Mouse (Mus musculus) left cerebral cortex, postnatal 10 days (tissue): ENCODE data around the gene Pnpla6. TPM values are rescaled to one million over a fixed set of nuclear protein-coding genes. Genes with fewer than 3 reads are reported as not detected.

Source experiments
- DNase-seq, 2 experiments: peaks; one replicate each; pipeline ENCODE4 v3.0.0; 2021 to 2022; ENCODE audit warnings: low spot score in 2 of 2, mixed read lengths in 1 of 2; ENCODE audit errors: extremely low spot score in 1 of 2
- intact Hi-C: fragments of 180-260 bp; cut with DNase I; formaldehyde crosslinking; loops from one replicate; pipeline ENCODE4 v1.15.1; 2025
- total RNA-seq, 2 experiments: library from RNA; stranded (reverse); gene quantifications; 2 replicates each; pipeline ENCODE4 v1.2.3; 2021

Gene Pnpla6
- total RNA-seq: 10 to 100 TPM; 73.7 to 79.2 TPM

DNA sequence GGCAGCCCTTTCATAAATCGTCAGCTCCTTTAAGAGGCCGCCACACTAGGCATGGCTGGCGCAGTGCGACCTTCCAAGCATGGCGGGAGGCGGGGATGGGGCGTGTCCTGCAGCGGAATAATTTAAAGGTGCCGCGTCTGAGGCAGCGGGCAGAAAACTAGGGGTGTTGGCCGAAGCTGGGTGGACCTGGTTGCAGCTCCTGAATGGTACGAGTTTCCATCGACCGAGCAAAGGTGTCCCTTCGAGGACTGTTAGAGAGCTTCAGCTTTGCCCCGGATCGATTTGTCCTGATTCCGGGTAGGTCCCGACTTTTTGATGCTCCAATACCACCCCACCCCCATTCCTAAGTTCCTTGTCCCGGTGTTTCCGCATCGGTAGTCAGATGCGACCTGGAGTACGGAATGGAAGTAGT lies at the start of gene Pnpla6:
Gene Pnpla6, plus strand, starts transcription at position 125 of the 412 bp plus-strand sequence.
- intact Hi-C loops: no loop called here
- DNase-seq: peak; percentile 86 to 94

DNA sequence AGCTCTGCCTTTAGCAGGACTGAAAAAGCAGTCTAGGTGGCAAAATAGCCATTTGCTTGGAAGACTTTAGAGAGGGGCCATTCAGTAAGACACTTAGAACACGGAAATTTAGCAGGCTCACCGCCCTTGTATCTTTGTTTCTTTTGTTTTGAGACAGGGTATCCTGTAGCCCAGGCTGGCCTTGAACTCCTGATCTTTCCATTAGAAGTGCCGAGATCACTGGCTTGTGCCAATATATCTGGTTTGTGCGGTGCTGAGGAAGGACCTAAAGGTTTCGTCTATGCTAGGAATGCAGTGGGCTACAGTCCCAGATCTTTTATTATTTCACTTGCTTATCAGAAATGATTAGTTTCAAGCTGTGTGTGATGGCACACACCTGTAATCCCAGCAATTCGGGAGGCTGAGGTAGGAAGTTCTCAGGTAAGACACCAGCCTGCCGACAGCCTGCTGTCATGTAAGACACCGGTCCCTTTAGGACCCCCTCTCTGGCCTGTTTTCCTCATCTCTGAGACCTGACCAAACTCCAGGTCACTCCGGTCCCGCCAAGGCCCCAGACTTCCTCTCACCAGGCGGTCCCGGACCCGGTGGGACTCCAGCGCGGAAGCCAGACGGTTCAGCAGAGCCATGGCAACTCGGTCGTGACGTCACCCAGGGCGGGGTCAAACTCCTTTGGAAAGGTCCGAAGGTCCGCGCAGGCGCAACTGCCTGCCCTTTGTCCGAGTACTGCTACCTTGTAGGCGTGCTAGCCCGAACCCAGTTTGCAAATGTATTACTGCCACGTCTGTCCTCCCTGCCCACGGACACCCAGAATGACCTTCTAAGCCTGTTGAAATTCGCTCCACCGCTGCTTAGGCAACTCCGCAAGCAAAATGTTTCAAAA lies 47.9 kb upstream of the Pnpla6 start, which contains the start of gene Pex11g:
Gene Pex11g, minus strand, starts transcription at position 675 of the 880 bp plus-strand sequence.
- DNase-seq: peak; percentile 85 to 99
- intact Hi-C loops: no loop called here

DNA sequence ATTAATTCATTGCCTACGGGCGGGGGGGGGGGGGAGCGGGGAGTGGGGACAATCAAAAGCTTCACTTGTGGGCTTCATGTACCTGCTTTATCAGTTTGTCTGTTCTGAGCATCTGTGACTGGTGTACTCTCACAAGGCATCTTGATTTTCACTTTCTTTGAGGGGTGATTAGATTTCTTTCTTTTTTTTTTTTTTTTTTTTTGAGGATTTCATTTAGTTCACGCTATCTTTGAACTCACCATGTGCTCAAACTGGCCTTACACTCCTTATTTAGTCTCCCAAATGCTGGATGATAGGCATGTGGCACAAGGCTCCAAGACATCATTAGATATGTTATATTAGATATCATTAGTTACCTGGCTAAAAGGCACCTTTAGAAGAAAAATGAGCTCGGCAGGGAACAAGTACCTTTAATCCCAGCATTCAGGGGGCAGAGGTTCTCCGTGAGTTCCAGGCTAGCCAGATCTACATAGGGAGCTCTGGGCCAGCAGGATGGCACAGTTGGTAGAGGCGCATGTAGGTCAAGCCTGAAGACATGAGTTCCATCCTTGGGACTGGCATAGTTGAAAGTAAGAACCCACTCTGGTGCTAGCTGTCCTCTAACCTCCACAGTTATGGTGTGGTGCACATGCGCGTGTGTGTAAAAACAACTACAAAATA lies 47.2 kb upstream of the Pnpla6 start:
- intact Hi-C loops: no loop called here
- no peak for DNase-seq

DNA sequence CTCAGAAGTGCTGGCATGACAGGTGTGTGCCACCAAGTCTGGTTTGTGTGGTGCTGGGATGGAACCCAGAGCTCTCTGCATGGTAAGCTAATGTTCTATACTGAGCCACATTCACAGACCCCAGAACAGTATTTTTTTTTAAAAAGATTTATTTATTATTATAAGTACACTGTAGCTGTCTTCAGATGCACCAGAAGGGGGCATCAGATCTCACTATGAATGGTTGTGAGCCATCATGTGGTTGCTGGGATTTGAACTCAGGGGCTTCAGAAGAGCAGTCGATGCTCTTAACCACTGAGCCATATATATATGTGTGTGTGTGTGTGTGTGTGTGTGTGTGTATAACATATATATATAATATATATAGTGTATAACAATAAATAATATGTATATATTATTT lies 46.3 kb upstream of the Pnpla6 start:
- no peak for DNase-seq
- intact Hi-C loops: no loop called here

DNA sequence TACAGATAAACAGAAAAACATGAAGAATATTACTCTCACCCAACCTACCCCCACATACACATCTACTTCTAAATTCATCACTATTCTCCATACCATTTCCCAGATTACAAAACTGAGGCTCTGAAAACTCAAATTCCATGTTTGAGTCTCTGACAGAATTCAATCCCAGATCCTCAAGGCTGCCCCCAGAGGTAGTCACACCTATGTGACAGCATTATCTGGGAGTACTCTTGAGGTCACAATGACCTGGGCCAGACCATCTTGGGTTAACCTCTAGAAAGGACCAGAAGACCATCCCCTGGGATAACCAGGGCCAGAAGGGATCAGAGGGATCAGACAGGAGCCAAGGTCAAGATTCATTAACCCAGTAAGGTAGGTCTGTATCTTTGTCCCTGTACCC lies 44.6 kb upstream of the Pnpla6 start, which contains the start of gene Tex45:
Gene Tex45, plus strand, starts transcription at position 301 of the 400 bp plus-strand sequence.
- intact Hi-C loops: no loop called here
- no peak for DNase-seq

DNA sequence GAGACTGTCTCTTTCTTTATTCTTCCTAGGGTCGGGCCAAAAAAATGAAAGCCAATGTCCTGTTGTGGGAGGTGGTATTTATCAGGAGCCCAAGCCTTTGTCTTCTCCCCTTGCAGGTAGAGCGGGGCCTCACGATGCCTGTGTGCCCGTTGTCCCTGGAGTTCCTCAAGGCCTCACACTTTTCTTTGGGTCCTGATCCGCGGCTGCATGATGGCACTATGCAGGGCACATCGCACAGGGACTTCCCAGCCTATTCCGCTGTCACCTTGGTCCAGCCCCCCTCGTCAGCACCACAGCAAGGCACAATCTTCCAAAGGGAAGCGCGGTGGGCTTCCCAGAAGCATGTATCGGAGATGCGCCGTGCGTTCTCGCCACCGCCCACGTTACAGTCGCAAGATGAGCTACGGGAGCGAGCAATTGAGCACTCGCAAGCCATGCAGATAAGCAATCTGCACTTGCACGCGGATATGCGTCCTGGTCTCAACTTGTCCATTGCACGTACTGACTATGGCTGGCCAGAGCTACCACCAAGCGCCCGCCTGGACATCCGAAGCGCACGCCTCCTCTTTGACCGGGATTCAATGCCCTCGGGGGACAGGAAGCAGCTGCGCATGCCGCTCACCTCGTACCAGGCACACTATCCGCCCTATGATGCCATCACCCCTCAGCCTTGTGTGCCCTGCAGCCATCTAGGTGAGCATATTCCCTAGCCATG lies 39.3 kb upstream of the Pnpla6 start:
- intact Hi-C loops: no loop called here
- no peak for DNase-seq

DNA sequence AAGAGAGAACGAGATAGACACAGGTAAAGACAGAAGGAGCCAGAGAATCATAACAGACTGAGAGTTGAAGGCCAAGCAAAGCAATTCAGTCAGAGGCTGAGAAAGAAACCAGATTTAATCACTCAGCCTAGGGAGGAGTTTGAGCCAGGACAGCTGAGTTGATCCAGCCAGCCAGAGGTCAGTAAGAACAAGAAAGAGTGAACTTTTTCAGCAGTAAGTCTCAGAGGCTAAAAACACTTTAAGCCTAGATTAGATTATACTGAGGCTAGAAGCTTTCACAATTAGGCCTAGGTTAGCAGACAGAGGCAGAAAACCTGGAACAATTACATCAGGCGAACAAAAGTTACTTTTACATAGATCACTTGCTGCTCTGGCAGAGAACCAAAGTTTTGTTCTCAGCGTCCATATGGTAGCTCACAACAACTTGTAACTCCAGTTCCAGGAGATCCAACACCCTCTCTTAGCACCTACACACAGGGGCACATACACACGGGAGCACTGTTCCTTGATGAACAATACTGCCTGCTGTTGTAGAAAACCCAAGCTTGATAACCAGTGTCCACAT lies 34.9 kb upstream of the Pnpla6 start:
- DNase-seq: no peak
- intact Hi-C loops: no loop called here

DNA sequence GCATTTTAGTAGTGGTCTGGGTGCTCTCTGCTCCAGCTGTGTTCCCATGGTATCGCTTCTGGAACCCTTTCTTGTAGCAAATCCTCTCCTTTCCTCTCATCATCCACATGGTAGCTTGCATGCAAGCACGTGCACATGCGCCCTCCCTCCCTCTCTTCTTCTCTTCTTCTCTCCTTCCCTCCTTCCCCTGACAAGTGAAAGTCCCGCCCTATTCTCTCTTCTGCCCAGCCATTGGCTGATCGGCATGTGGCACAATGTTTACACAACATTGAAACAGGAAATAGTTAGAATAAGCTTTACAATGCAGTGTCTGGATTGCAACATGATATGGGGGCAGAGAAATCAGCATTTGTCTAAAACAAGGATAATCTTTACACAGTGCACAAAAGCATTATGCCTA lies 33.6 kb upstream of the Pnpla6 start:
- intact Hi-C loops: no loop called here
- no peak for DNase-seq

DNA sequence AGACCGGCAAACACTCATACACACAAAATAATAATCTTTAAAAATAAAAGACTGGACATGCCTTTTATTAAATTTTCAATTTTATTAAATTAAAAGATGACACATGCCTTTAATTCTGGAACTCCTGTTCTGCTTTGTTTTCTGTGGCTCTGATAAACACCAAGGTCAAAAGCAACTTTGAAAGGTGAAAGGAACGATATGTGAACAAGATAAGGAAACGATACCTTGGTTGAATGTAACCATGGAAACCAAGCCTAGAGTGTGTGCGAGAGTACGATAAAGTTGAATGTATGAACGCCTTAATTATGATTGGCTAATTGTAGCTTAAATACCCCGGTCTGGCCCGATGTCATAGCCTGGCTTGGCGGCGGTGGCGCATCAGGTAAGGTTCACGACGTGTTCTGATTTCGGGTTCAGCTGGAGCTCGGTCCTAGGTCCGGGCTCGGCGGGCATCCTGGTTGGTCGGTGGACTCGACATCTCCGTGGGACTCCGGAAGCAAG lies 32.9 kb upstream of the Pnpla6 start:
- intact Hi-C loops: no loop called here
- no peak for DNase-seq

DNA sequence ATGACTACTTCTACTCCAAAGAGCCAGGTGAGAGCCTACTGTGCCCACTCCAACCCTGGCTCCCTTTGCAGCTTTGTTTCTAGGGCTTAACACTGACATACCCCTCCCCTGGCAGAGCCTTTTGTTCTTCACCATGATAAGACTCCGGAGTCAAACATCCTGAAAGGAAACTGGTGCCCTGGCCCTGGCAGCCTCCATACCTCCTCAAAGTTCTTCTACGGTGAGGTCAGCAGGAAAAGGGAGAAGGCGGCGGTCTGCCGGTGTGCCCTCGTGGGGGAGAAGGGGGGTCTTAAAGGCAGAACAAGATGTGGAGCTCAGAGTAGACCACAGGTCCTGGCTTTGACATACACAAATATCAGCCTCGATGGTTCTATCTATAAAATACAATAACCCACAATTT lies 31.6 kb upstream of the Pnpla6 start:
- no peak for DNase-seq

DNA sequence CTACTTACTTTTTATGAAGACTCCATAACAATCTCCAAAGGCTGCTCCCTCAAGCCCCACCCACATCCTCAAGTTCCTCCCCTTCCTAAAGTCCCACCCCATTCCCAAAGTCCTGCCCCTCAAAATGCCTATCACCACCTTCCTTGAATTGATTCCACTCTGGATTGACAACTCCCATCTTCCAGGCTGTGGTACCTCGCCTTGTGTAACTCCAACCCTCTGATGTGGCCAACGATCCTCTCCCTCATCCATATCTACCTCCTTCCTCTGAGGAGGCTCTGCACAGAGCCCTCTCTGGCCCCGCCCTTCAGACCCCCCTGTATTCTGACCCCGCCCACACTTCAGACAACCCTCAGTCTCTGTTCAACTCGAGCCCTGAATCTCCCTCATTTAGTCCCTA lies 30.0 kb upstream of the Pnpla6 start:
- intact Hi-C loops: no loop called here
- no peak for DNase-seq

More for the DNA sequence above, 31.6 kb upstream of the Pnpla6 start:
- intact Hi-C loops: no loop called here

DNA sequence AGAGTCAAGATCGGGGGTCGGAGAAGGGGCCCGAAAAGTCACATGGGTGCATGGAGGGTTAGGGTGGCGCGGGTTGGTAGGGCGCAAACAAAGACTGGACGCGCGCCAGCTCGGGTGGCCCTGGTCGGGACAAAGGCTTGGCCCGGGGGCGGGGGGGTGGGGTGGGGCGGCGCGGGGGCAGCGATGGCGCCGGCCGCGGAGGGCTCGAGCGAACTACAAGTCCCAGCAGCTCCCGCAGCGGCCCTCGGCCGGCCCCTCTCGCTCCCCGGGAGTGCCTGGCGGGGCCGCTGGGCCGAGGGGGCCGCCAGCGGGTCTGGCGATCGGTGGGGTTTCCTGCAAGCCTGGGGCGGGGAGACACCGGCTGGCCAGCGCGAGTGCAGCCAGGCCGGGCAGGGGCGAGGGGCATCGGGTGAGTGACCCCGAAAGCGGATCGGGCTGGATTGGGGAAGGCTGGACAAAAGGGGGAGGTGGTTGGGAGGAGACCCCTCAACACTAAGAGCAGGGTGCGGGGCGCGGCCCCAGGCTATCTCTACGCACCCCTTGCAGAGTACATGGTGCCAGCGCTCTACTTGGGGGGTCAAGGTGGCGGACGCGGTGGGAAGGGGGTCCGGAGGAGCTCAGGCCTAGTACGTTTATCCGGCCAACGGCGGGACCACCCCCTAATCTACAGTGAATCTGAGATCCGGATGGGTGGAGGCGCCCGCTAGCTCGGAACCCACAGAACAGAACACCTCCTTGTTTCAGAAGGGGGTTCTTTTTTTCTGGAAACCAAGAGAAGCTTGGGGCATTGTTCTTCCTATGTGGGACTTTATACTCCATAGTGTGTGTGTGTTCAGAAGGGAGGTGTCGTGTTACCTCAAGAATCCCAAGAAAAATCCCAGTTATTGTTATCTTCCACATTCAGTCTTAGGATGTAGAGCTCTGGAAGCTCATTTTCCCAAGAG lies 22.0 kb upstream of the Pnpla6 start, which contains the start of gene Zfp358:
Gene Zfp358, plus strand, starts transcription at position 238 of the 944 bp plus-strand sequence.
- intact Hi-C loops: no loop called here

DNA sequence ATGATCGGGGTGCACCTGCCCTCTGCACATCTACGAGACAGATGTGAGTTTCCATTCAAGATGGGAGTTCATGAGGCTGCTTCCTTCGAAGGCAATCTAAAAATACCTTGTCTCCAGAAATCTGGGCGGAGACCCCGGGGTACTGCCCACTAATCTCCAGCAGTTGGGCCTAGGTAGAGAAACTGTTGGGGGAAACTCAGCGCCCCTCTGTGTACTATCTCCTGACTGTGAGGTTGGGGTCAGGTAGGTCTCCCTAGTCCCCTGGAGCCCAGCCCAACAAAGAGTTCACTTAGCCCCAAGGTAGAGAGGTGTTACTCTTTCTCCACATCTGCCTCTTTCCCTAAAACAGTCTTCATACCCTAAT lies 21.4 kb upstream of the Pnpla6 start:
- DNase-seq: no peak
- intact Hi-C loops: no loop called here

More for the DNA sequence above, 22.0 kb upstream of the Pnpla6 start, which contains the start of gene Zfp358:
- DNase-seq: peak; percentile 48 to 93

DNA sequence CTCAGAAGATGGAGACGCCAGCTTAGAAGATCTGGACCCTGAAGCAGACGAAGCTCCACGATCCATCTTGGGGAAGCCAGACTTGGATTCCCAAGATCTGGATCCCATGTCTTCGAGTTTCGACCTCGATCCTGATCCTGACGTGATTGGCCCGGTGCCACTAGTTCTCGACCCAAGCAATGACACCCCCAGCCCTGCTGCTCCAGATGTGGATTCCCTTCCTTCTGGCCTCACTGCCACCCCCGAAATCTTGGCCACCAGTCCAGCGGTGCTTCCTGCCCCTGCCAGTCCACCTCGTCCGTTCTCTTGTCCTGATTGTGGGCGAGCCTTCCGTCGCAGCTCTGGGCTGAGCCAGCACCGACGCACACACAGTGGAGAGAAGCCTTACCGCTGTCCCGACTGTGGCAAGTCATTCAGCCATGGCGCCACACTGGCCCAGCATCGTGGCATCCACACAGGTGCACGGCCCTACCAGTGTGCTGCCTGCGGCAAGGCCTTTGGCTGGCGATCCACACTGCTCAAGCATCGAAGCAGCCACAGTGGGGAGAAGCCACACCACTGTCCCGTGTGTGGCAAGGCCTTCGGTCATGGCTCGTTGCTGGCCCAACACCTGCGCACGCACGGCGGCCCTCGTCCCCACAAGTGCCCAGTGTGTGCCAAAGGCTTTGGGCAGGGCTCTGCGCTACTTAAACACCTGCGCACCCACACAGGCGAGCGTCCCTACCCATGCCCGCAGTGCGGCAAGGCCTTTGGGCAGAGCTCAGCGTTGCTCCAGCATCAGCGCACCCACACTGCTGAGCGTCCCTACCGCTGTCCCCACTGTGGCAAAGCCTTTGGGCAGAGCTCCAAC lies 19.4 kb upstream of the Pnpla6 start:
- intact Hi-C loops: no loop called here

DNA sequence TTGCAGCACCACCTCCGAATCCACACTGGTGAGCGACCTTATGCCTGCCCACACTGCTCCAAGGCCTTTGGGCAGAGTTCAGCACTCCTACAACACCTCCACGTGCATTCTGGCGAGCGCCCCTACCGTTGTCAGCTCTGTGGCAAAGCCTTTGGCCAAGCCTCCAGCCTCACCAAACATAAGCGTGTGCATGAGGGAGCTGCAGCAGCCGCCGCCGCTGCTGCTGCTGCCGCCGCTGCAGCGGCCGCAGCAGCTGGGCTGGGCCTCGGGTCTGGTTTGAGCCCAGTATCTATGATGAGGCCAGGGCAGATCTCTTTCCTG lies 18.8 kb upstream of the Pnpla6 start:
- no peak for DNase-seq
- intact Hi-C loops: no loop called here

More for the DNA sequence above, 19.4 kb upstream of the Pnpla6 start:
- peak in 1 of 2 experiments; percentile 55 for DNase-seq

DNA sequence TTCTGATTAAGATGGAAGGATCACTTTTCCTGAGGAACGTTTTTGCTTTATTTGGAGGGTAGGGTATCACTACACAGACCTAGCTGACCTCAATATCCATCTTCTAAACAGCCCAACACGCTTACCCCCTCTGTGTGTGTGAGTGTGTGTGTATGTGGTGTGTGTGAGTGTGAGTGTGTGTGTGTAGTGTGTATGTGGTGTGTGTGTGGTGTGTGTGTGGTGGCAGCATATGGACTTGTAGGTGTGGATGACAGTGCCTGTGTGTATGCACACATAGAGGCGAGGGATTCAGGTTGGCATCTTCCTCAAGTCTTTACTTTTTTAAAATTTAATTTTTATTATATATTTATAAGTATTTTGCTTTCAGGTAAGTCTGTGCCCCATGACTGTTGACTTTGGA lies 16.6 kb upstream of the Pnpla6 start:
- intact Hi-C loops: no loop called here
- DNase-seq: no peak

DNA sequence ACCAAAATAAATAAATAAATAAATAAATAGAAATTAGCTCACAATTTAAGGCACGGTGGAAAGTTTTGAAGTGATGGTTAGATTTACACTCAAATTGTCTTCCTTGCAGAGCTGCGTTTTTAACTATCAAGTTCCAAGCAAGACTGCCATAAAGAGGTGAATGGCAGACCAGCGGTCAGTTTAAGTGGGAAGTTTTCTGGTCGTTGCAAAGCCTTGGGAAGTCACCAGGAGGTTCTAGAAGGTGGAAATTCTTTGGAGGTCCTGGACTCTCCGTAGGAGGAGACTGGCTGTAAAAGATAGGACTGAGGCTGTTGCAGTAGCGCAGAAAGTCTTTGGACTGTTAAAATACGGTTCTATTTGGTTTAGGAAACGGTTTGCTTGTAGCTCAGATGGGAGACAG lies 15.4 kb upstream of the Pnpla6 start:
- intact Hi-C loops: no loop called here
- DNase-seq: no peak
